Mouse (Mus musculus): ENCODE measurements around the gene Fgf23.
A peak's percentile ranks its signal among the peaks of the same experiment; 100 is the strongest.

The Fgf23 gene

DNA sequence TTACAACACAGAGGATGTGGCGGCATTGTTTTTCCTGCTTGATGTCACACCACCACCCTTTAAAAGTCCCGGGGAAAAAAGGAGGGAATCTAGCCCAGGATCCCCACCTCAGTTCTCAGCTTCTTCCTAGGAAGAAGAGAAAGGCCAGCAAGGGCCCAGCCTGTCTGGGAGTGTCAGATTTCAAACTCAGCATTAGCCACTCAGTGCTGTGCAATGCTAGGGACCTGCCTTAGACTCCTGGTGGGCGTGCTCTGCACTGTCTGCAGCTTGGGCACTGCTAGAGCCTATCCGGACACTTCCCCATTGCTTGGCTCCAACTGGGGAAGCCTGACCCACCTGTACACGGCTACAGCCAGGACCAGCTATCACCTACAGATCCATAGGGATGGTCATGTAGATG lies at the start of gene Fgf23:
Fgf23 (plus strand) TSS at position 86 of the 400 bp plus-strand sequence.
- no peak for DNase-seq (ENCODE audit: low spot score in 2 of 2)

DNA sequence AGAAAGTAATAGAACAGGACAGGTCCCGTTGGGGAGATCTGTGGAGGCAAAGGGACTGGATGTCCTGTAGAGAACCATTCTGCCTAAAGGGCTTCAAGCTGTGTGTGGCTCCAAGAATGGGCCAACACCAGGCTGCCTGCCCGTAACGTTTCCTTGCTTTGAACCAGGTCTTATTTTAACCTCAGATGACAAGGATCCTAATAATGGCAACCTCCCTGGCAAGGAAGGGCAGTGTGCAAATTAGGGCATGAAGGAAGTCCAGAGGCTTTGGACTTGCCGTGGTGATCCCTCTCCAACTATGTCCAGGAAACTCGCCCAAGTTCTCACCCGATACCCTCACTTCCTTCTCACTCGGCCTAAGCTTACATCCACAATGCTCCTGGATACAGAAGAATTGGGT lies 47.9 kb upstream of the Fgf23 start:
- no peak for DNase-seq (ENCODE audit: low spot score in 2 of 2)

DNA sequence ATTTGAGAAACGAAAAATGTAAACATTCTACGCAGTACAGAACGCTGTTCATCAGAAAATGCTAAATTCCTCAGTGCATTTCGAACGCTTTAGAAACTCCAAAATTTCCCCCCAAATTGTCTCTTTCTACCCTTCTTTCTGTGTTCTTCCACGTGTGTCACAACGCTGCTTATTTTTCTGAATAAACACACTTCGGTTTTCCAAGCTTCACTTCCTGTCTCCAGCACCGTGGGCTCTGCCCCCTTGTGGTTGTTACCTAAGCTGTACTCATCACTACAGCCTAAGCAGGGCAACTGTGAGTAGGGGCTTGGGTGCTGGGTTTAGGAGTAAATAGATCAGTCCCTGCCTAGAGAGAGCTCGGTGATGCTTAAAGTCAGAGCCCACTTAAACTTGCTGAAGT lies 37.9 kb upstream of the Fgf23 start:
- DNase-seq (ENCODE audit: low spot score in 2 of 2) = no peak

DNA sequence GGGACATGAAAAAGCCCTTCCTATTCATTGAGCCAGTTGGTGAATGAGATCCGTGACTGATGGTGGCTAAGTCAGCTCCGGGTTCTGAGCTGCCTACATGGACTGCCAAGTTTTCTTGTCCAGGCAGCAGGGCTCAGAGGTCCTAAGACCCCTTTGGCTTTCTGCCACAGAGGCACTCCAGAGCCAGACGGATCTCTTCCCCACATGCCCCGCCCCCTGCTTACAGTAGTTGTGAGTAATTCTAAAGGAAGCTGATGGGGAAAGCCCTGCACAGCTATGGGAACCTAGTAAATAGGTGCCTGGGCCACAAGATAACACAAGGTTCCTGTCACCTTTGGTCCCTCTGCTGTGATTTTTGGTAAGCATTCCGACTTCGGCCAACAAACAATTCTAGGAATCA lies 27.8 kb upstream of the Fgf23 start:
- no peak for DNase-seq (ENCODE audit: low spot score in 2 of 2)

DNA sequence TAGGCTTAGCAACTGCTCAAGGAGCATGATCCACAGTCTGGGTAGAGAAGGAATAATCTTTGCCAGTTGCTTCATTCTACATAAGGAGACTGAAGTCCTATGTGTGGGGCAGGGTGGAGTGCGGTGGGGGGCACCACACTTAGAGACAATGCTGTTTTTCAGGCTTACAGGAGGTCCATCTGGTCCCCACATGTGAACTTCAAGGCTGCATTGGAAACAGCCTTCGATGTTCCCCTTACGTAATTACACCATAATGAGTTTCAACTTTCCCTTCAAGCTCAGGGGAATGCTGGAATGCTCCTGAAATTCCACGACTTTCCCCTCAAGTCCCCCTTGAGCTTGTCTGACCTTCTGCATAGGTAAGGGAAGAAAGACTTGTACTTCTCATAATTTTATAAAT lies 21.9 kb upstream of the Fgf23 start:
- no peak for DNase-seq (ENCODE audit: low spot score in 2 of 2)

DNA sequence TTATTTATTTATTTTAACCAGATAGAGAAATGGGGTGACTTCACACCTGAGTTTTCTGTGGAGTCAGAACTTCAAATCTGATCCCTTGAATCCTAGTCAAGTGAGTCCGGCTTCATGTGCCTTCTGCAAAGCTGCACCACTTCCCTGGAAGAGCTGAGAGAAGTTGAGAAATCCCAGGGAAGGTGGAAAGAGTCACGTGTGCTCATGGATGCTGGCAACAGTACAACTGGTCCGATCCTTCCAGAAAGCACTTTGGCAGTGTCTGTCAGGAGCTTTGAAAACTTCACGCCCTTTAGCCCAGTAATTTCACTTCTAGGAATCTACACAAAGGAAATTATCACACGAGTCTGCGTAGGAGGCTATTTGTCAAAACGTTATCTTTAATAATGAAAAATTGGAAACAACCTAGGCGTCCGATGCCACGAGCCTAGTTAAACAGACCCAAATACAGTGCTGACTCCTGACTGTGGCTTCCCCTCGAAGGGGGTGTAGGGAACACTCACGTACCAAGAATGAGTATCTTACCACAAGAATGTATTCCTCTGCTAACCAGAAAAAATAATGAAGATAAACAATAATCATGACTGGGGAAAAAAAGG lies 15.6 kb upstream of the Fgf23 start:
- peak in 1 of 2 experiments; percentile 26 for DNase-seq (ENCODE audit: low spot score in 2 of 2)

DNA sequence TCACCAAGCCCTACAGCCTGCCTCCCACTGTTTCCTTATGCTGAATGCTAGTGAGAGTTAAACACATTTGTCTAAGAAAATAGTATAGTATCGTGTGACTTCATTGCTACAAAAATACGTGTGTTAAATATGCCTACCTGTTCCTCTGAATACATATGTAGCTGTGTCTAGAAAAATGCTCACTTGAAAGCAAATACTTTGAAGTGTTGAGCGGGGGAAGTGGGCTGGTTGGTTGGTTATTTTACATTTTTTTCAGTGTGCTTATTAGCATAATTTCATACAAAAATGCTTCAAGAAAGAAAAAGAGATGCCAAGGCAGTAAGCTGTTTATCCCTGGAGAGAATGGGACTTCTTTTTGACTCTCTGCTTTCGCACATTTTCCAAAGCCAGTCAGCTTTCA lies 12.7 kb upstream of the Fgf23 start:
- DNase-seq (ENCODE audit: low spot score in 2 of 2) = no peak

DNA sequence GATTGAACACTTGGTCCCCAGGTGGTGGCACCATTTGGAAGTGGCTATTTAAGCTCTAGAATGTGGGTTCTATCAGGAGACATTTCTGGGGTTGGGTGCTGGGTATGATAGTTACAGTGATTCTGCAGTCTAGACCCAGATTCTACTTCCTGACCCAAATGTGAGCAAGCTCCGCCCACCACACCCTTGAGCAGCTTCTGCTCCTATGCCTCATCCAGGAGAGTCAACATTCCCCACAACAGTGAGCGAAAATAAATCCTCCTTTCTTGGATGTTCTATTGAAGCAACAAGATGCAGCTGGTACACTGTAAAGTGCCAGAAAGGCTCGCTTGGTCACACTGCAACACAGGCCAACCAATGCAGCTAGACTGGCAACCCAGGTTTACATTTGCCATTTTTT lies 8.8 kb upstream of the Fgf23 start:
- no peak for DNase-seq (ENCODE audit: low spot score in 2 of 2)

DNA sequence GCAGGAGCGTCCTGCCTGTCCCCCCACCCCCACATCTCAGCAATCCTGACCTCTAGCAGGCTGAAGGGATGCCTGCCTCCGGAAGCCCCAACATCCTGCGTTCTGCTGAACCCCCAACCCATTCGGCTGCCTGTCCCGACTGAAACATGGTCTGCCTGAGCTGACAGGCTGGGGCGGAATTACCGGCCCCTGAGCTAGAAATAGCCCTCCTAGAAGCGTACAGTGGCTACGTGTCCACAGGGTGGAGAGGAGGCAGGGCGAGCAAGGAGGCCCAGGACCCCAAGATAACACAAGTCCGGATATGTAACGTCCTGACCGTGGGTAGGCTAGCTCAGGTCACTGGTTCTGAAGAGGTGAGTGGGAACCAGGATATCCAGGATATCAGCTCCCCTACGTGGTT lies 7.9 kb upstream of the Fgf23 start:
- no peak for DNase-seq (ENCODE audit: low spot score in 2 of 2)

DNA sequence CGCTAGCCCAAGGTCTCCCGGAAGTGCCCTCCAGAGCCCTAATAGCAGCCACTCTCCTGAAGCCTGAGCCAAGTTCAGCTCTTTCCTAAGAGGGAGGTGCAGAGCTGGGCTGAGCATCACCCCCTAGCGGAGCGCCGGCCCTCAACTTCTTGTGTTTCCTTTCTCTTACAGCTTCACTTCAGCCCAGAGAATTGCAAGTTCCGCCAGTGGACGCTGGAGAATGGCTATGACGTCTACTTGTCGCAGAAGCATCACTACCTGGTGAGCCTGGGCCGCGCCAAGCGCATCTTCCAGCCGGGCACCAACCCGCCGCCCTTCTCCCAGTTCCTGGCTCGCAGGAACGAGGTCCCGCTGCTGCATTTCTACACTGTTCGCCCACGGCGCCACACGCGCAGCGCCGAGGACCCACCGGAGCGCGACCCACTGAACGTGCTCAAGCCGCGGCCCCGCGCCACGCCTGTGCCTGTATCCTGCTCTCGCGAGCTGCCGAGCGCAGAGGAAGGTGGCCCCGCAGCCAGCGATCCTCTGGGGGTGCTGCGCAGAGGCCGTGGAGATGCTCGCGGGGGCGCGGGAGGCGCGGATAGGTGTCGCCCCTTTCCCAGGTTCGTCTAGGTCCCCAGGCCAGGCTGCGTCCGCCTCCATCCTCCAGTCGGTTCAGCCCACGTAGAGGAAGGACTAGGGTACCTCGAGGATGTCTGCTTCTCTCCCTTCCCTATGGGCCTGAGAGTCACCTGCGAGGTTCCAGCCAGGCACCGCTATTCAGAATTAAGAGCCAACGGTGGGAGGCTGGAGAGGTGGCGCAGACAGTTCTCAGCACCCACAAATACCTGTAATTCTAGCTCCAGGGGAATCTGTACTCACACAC lies 7.4 kb downstream of the Fgf23 start:
- peak in 1 of 2 experiments; percentile 36 for DNase-seq (ENCODE audit: low spot score in 2 of 2)

DNA sequence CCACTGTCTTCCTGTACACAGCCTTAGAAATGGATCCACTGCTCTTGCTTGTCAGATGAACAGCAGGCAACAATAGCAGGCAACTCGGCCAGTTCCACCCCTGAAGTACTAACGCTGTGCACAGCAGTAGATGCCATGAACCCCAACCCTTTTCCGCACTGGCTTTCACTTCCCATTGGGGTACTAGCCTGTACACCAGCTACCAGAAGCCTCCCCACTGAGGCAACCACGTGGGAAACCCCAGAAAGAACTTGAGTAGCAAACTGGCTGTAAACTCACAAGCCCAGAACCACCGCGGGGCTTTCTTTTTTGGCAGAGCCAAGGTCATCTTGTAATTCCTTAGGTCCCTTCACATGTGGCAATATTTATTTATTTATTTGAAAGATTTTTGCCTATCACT lies 9.1 kb downstream of the Fgf23 start:
- DNase-seq (ENCODE audit: low spot score in 2 of 2) = no peak

DNA sequence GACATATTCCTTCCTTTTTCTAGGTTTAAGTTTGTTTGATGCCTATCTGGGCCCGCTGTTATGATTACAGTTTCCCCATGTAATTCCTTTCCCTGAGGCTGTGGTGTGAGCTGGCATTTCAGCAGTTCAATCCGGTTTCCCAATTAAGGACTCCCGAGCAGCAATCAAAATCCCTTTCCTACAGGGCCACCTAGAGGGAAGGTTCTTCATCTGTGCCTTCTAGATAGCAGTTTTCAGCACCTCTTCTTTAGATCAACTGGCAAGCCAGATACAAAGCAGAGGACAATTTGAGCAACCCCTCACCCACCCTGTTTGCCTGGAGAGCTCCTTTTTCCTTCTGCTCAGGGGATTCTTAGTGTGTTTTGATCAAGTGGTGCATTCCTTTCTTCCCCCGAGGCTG lies 14.0 kb downstream of the Fgf23 start:
- no peak for DNase-seq (ENCODE audit: low spot score in 2 of 2)

DNA sequence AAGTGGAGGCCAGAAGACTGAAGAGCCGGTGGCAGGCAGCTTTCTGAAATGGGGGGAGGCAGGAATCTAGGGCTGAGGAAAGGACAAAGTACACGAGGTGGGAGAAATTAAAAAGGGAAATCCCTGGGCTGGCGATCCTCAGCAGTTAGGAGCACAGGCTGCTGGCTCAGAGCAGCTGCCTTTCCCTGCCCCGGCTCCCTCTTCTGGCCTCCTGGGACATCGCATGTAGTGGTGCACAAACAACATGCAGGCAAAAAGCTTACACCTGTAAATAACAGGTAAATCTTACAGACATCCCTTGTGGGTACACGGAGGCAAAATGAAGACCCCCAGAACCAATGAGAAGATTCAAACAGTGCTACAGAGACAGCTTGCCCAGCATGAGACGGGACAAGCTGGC lies 21.9 kb downstream of the Fgf23 start:
- no peak for DNase-seq (ENCODE audit: low spot score in 2 of 2)

DNA sequence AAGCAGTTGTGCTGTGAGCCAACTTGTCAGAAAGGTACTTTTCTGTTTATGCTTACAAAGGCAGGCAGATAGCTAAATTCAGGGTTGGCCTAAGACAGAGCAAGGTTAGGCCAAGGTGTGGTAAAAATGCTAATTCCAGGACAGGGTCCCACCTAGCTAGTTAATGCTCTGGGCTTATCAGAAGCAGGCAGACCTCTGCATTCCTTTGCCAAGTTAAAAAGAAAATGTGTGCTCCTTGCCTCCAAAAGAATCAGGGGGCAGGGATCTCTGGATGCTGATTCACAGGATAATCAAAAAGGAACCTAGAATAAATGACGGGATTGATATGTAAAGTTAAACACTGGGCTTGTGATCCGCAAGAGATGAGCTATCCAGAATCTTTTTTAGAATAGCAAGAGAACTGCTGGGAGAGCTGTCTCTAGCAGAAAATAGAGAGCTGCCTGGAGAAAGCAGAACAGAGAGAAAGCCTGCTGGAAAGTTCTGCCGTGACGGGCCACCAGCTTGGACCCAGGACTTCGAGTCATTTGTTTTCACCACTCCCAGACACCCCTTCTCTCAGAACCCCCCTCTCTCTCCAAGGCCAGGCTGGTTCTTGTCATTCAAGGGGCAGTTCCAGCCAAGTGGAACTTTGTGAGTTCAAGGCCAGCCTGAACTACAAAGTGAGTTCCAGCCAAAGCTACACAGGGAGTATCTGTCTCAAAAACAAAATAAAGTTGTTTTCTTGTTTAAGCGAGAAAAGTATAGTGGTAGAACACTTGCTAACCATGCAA lies 31.0 kb downstream of the Fgf23 start:
- DNase-seq (ENCODE audit: low spot score in 2 of 2) = no peak

DNA sequence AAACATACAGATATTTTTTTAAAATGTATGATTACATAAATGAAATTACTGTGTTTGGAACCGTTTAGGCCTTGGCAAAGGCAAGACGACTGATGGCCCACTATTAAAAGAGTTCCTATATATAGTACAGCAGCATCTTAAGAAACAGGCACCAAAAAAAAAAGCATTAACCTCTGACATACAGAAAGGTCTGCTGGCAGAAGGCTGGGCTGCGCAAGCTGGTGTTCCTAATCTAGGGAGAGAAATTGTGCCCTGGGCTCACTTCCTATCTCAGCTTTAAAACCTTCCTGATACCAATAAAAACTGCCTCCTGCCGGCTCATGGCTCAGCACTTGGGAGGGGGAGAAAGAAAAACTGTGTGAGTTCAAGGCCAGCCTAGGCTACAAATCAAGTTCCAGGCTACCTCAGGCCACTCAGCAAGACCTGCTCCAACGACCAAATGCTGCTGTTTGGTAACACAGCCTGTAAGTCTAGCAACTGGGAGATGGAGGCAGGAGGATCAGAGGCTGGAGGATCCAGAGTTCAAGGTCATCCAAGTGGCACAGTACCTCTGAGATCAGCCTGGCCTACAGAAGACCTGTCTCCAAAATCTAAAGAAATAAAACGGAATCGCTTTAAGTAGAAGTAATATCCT lies 31.8 kb downstream of the Fgf23 start:
- no peak for DNase-seq (ENCODE audit: low spot score in 2 of 2)

DNA sequence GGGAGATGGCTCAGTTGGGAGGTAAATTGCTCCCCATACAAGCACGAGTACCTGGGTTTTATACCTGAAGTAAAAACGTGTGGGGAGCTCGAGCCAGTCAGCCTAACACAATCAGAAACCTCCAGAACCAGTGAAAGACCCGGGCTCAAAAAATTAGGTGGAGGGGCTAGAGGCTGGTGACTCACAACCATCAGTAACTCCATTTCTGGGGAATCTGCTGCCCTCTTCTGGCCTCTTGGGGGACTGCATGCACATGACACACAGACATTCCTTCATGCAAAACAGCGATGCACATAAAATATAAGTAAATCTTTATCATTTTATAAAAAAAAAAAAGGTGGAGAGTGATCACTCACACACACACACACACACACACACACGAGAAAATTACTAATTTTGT lies 32.4 kb downstream of the Fgf23 start:
- DNase-seq (ENCODE audit: low spot score in 2 of 2) = no peak

DNA sequence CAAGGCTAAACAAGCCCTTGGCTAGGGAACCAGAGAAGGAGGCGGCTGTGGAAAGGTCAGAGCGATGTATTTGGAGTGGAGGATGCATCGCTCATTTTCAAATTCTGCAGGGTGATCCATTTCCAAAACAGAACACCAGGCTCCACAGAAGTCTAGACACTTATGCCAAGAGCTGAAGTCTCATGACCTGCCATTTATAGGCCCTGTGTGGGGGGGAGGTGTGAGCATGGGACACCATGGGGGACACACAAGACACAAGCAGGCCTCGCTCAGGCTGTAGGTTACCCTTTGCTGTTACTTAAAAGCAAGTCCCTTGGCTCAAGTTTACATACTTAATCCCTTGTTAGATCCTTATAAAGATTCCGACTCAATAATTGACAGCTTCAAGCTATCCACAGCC lies 33.5 kb downstream of the Fgf23 start:
- no peak for DNase-seq (ENCODE audit: low spot score in 2 of 2)

DNA sequence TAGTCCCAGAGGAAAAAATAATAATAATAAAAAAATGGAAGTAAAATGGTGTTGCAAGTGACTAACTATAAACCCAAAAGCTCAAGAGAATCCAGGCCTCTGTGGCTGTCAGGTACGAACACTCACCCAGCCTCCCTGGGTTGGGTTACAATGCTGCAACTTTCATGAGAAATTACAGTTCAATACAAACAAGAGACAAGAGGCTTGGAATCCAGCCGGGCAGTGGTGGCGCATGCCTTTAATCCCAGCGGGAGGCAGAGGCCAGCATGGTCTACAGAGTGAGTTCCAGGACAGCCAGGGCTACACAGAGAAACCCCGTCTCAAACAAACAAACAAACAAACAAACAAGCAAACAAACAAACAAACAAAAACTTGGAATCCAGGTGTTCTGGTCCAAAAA lies 34.0 kb downstream of the Fgf23 start:
- peak in 1 of 2 experiments; percentile 14 for DNase-seq (ENCODE audit: low spot score in 2 of 2)

DNA sequence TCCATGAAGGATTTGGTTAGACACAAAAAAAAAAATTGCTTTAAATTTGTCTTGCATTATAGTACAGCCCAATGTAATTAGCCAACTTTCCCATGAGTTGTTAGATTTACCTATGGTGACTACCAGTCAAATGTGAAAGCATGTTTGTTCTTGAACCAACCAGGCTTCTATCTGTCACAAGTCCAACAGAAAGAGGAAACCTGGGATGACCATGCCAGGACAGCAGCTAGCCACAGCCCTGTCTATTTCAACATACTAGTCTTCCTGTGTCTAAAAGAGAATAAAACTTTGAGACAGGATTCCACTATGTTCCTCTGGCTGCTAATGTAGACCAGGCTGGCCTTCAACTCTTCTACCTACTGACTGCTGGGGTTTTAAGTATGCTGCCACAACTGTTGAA lies 34.7 kb downstream of the Fgf23 start:
- DNase-seq (ENCODE audit: low spot score in 2 of 2) = no peak

DNA sequence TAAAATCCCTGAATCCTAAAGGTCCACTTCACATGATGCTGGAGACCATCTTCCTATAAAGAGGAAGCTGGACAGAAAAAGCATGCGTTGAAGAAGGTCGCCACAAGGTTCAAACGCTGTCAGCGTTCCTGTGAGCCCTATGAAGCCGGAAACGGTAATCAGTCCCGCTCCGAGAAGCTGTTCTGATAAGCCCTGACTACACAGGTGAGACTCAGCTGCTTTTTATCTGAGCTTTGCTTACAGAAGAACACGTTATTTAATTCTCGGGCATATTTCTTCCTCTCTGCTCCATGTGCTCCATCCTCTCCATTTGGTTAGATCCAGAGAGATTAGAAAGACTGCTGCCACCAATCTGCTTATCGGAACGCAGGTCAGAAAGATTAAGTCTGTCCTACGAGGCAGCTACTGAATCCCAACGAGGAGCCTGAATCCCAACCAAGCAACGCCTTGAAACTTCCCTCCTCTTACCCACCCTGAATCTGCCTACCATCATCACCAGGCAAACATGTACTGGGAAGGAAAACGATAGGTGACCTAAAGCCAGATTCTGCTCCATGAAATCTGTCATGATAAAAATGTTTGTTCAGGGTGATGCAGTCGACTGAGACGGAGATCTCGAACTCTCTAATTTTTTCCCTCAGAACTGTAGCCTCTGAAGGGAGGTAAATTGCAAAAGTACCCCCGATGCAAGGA lies 35.8 kb downstream of the Fgf23 start:
- no peak for DNase-seq (ENCODE audit: low spot score in 2 of 2)

DNA sequence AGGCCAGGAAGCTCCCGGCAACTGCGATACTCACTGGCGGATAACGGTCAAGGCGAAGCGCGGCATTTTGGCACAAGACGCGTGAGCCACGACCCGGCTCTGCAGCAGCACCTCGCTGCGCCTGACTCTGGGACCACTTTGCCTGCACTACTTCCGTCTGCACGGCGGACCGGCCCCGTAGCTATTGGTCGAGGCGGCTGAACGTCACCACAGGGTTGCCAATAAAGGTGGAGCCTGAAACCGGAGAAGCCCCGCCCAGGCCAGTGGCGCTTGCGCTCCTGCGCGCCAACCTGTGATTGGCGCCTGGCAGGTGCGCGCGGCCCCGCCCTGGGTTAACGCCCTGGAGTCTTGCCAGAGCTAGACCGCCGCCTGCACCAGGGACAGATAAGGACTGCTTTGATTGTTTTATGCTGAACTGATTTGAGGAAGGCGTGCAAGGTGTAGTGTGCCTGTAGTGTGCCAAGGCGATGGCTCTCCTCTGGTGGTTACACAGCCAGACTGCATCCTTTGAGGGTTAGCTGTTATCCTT lies 36.8 kb downstream of the Fgf23 start, which contains the start of gene Tigar:
Tigar (minus strand) TSS at position 156 of the 529 bp plus-strand sequence.
- peak; percentile 89 to 92 for DNase-seq (ENCODE audit: low spot score in 2 of 2)

All from urinary bladder, postnatal 36 days (tissue).